27 mouse cellular contexts compared by ENCODE assay signal in genomic region chr11:46868594-46868993, GRCm38 (mm10). TPM values are rescaled to one million over a fixed set of nuclear protein-coding genes. Genes with fewer than 3 reads are reported as not detected.
DNase-seq lines count a peak whose midpoint lies in the region; ATAC-seq and TF ChIP-seq lines count a peak whose summit lies in the region.
"Had no signal": no experiment of that assay in that cellular context is flagged by ENCODE, and none has a peak within 500 bp of the region (broad histone marks: within the 10 kb centered on the region; RNA-seq: fewer than 3 reads in every experiment).

No protein-coding gene starts in this region.

- ATAC-seq in hindbrain, embryonic 13.5 days (ENCODE audit: low FRiP score) = no peak
- ATAC-seq in heart, embryonic 11.5 days (replicated peaks; ENCODE audit: insufficient number of reproducible peaks, low FRiP score, low TSS enrichment) = no peak
- ATAC-seq: activated CD4-positive, CD25-positive, alpha-beta regulatory T cell, adult 4 months; CD4-positive, CD25-positive, alpha-beta regulatory T cell, adult 4 months; Patski had no signal

- DNase-seq in CH12.LX (ENCODE audit: extremely low read depth) (no peak), ES-CJ7 (ENCODE audit: low read depth, low spot score) (peak; percentile 5), ZHBTc4 (ENCODE audit: low read depth, low spot score) (peak; percentile 12)
- DNase-seq in cerebellum, postnatal 10 days = no peak
- DNase-seq in left cerebral cortex, adult 8-10 months (ENCODE audit: low spot score in 2 of 2) = no peak
- DNase-seq: adrenal gland, adult 2 months; adrenal gland, adult 8-10 months; adrenal gland, postnatal 10 days; adrenal gland, postnatal 14 days; adrenal gland, postnatal 25 days; adrenal gland, postnatal 36 days; B cell, adult 2 months; cerebellum, adult 11 months; cerebellum, adult 11-12 months; cerebellum, adult 18-20 months; cerebellum, adult 2 months; cerebellum, adult 8-10 months; cerebellum, adult 9-10 months had no signal

- no peak for TF ChIP-seq CTCF in C2C12 (IDR thresholded peaks at IDR 0.05; ENCODE audit: control insufficient read depth, insufficient read depth, insufficient read length)
- no peak for TF ChIP-seq CTCF in CH12.LX (conservative IDR thresholded peaks at IDR 0.05 in 1 of 2, IDR thresholded peaks at IDR 0.05 in 1 of 2; ENCODE audit: low read depth in 2 of 2, low read length in 2 of 2)

- H3K9ac ChIP-seq in CH12.LX (ENCODE audit: insufficient read depth, low read depth) = no peak overlapping the region
- no peak overlapping the region for H3K9ac ChIP-seq in hindbrain, embryonic 13.5 days
- no peak overlapping the region for H3K9ac ChIP-seq in heart, embryonic 11.5 days (ENCODE audit: low read depth, low read length)

- no peak overlapping the region for H3K27ac ChIP-seq in CH12.LX (ENCODE audit: insufficient read depth, low read depth)
- no peak overlapping the region for H3K27ac ChIP-seq in hindbrain, embryonic 13.5 days
- no peak overlapping the region for H3K27ac ChIP-seq in heart, embryonic 11.5 days (ENCODE audit: low read depth, low read length)

- dilution Hi-C loops in CH12.LX (cut with MboI; ENCODE audit: extremely low pct_ligation_motif_present, extremely low pct_unique_long_range_greater_than_20kb, low sequenced_read_pairs) = no loop called here

- in situ Hi-C loops in CH12.LX (cut with MboI; ENCODE audit: low pct_ligation_motif_present, low pct_unique_long_range_greater_than_20kb, low sequenced_read_pairs) = no loop called here

- H3K9me3 ChIP-seq in CH12.LX (replicated peaks; ENCODE audit: low read length) = no peaks in the 10 kb centered on the region
- no peaks in the 10 kb centered on the region for H3K9me3 ChIP-seq in hindbrain, embryonic 13.5 days
- no peaks in the 10 kb centered on the region for H3K9me3 ChIP-seq in heart, embryonic 11.5 days (replicated peaks; ENCODE audit: control insufficient read depth, low read length)
- H3K9me3 ChIP-seq: G1E had no signal

- H3K4me2 ChIP-seq in CH12.LX (ENCODE audit: insufficient read depth, low read depth, poor library complexity, severe bottlenecking) = peak overlapping the region; percentile 3; the same call in 1 of the 2 replicates
- H3K4me2 ChIP-seq in hindbrain, embryonic 13.5 days = no peak overlapping the region
- no peak overlapping the region for H3K4me2 ChIP-seq in heart, embryonic 11.5 days

- TF ChIP-seq RAD21 in CH12.LX (IDR thresholded peaks at IDR 0.05; ENCODE audit: low read depth, low read length) = no peak

- H3K27me3 ChIP-seq in C2C12 (ENCODE audit: control insufficient read depth, insufficient read depth, insufficient read length) (no peaks in the 10 kb centered on the region), CH12.LX (replicated peaks) (no peaks in the 10 kb centered on the region)
- H3K27me3 ChIP-seq in hindbrain, embryonic 13.5 days = no peaks in the 10 kb centered on the region
- no peaks in the 10 kb centered on the region for H3K27me3 ChIP-seq in heart, embryonic 11.5 days (ENCODE audit: control insufficient read depth, insufficient read depth, low read length)

- no peaks in the 10 kb centered on the region for H3K79me3 ChIP-seq in C2C12 (ENCODE audit: low read depth)

- no peak for TF ChIP-seq POLR2A in CH12.LX (IDR thresholded peaks at IDR 0.05; ENCODE audit: low read depth, low read length)

- no peaks in the 10 kb centered on the region for H3K36me3 ChIP-seq in C2C12 (ENCODE audit: control insufficient read depth, insufficient read depth)
- no peaks in the 10 kb centered on the region for H3K36me3 ChIP-seq in CH12.LX (replicated peaks in 1 of 2; ENCODE audit: control insufficient read depth in 1 of 2, insufficient read depth in 1 of 2, low read length in 1 of 2)
- H3K36me3 ChIP-seq in hindbrain, embryonic 13.5 days = no peaks in the 10 kb centered on the region
- H3K36me3 ChIP-seq in heart, embryonic 11.5 days (ENCODE audit: control insufficient read depth, insufficient read depth, low read length) = no peaks in the 10 kb centered on the region
- H3K36me3 ChIP-seq: G1E had no signal

- no peak for TF ChIP-seq EP300 in CH12.LX (IDR thresholded peaks at IDR 0.05; ENCODE audit: low read length)

- peaks cover 0 to 4% of the 10 kb centered on the region in 2 experiments; a peak in 1 of 4 replicates for H3K4me1 ChIP-seq in CH12.LX (ENCODE audit: control insufficient read depth in 1 of 2, insufficient read depth in 2 of 2)
- no peaks in the 10 kb centered on the region for H3K4me1 ChIP-seq in hindbrain, embryonic 13.5 days (replicated peaks)
- no peaks in the 10 kb centered on the region for H3K4me1 ChIP-seq in heart, embryonic 11.5 days (ENCODE audit: control insufficient read depth, insufficient read depth, low read length)

- H3ac ChIP-seq in C2C12 (ENCODE audit: control insufficient read depth, insufficient read length, low read depth) = no peak overlapping the region

- H3K79me2 ChIP-seq in C2C12 (ENCODE audit: control insufficient read depth, insufficient read depth) (no peaks in the 10 kb centered on the region), CH12.LX (replicated peaks; ENCODE audit: control insufficient read depth, extremely low read depth, insufficient read depth, poor library complexity, severe bottlenecking) (no peaks in the 10 kb centered on the region)

- no peak overlapping the region for H3K4me3 ChIP-seq in C2C12 (ENCODE audit: insufficient read depth, poor library complexity, severe bottlenecking)
- H3K4me3 ChIP-seq in CH12.LX (replicated peaks in 1 of 3; ENCODE audit: low read depth in 2 of 3, low read length in 2 of 3, poor library complexity in 1 of 3) = no peak overlapping the region
- no peak overlapping the region for H3K4me3 ChIP-seq in hindbrain, embryonic 13.5 days
- no peak overlapping the region for H3K4me3 ChIP-seq in heart, embryonic 11.5 days (ENCODE audit: low read depth, low read length)

- 80% methylated on average over 7 of the region's 7 CpGs for WGBS in hindbrain, embryonic 13.5 days
- 74% methylated on average over 7 of the region's 7 CpGs for WGBS in heart, embryonic 11.5 days (ENCODE audit: insufficient replicate concordance)

TF ChIP-seq in C2C12, 6 proteins besides CTCF, POLR2A, EP300 and RAD21:
- peak; percentile 47 for TF ChIP-seq USF1 (IDR thresholded peaks at IDR 0.05; ENCODE audit: low read depth)
- TF ChIP-seq MYOG (IDR thresholded peaks at IDR 0.05; ENCODE audit: control insufficient read depth, extremely low read depth, insufficient read length) = no peak

TF ChIP-seq in CH12.LX, 34 proteins besides CTCF, POLR2A, EP300 and RAD21:
- no peak for TF ChIP-seq JUN (IDR thresholded peaks at IDR 0.05; ENCODE audit: insufficient read depth, low read depth, low read length)
- TF ChIP-seq USF2 (conservative IDR thresholded peaks at IDR 0.05; ENCODE audit: low read depth, low read length) = peak; percentile 82
- peak; percentile 73 for TF ChIP-seq USF1 (IDR thresholded peaks at IDR 0.05; ENCODE audit: low read depth, low read length)
- TF ChIP-seq BHLHE40 (IDR thresholded peaks at IDR 0.05; ENCODE audit: low read depth, low read length) = peak; percentile 77

RNA-seq across cellular contexts. Expression of gene Timd4, which starts 58.0 kb away (rescaled TPM):
- not detected for polyA plus RNA-seq in C2C12 (2012; fragmentation: generic; extraction: Trizol)
- total RNA-seq in CH12.LX (2012; rRNA removed) = not detected in 2 replicates
- not detected in 2 replicates for total RNA-seq in CH12.LX (2014; rRNA removed)
- polyA plus RNA-seq in CH12.LX (2012; ENCODE audit: insufficient read length, low read depth) = not detected in 2 replicates
- 0.14 and 0.27 TPM in 2 replicates for polyA plus RNA-seq in hindbrain, embryonic 13.5 days (2015; fragmentation: Nextera tagmentation; extraction: Ambion mirVana)
- polyA plus RNA-seq in heart, embryonic 11.5 days (2014; fragmentation: Nextera tagmentation; extraction: Ambion mirVana) = 0.15 and 0.16 TPM in 2 replicates
- total RNA-seq in left cerebral cortex, adult 8-10 months (2022) = under 1 TPM in 1 of 4 experiments, not detected in 3; 0.16 TPM
- total RNA-seq: ES-E14, G1E, MEL had no signal
- polyA plus RNA-seq: activated CD4-positive, CD25-positive, alpha-beta regulatory T cell, adult 4 months; CD4-positive, CD25-positive, alpha-beta regulatory T cell, adult 4 months; cerebellum, adult 2 months; G1E; Patski had no signal

Comparison
In these comparisons a context has a peak if more than half of its experiments do, and no peak if none do; other contexts are left out.
1. DNase-seq: peak in ES-CJ7 (single experiment) and ZHBTc4 (single experiment); none in CH12.LX (single experiment), cerebellum, postnatal 10 days (0 of 2) and left cerebral cortex, adult 8-10 months (0 of 2).